Mouse (Mus musculus): ENCODE measurements around the gene Rexo5.

GRCm38 (mm10) chr7:119845541-119845940 is 51.7 kb downstream of the Rexo5 start:
- TF ChIP-seq NANOG (IDR thresholded peaks at IDR 0.05; ENCODE audit: borderline replicate concordance, low read length) = no peak
- TF ChIP-seq CTCF (conservative IDR thresholded peaks at IDR 0.05; ENCODE audit: low read length) = no peak
- TF ChIP-seq POU5F1 (IDR thresholded peaks at IDR 0.05; ENCODE audit: borderline replicate concordance, low read length) = no peak
